Mouse (Mus musculus) kidney, adult 2 months (tissue): ENCODE measurements around the gene Avpi1. TPM values are rescaled to one million over a fixed set of nuclear protein-coding genes. Genes with fewer than 3 reads are reported as not detected.

ENCODE experiments used
- DNase-seq: peaks from one replicate; pipeline ENCODE4 v3.0.0; 2021
- H3K27ac ChIP-seq: fragments of 200-500 bp; 2 replicates; pipeline ENCODE4 v1.5.1; 2012; ENCODE audit warnings: low read depth, low read length, control low read depth, inconsistent platforms; ENCODE audit not compliant: insufficient read depth
- H3K27me3 ChIP-seq: fragments of 200-500 bp; replicated peaks from 2 replicates; pipeline ENCODE4 v1.6.1; 2012; ENCODE audit warnings: mild to moderate bottlenecking, moderate library complexity, low read length, inconsistent platforms; ENCODE audit not compliant: control insufficient read depth, insufficient read depth
- H3K36me3 ChIP-seq: fragments of 200-500 bp; 2 replicates; pipeline ENCODE4 v1.6.1; 2012; ENCODE audit warnings: mild to moderate bottlenecking, moderate library complexity, low read length, inconsistent platforms; ENCODE audit not compliant: control insufficient read depth, insufficient read depth
- H3K4me1 ChIP-seq: fragments of 200-500 bp; 2 replicates; pipeline ENCODE4 v1.6.1; 2011; ENCODE audit warnings: low read length; ENCODE audit not compliant: control insufficient read depth, insufficient read depth
- H3K4me3 ChIP-seq: fragments of 200-500 bp; 2 replicates; pipeline ENCODE4 v1.5.1; 2011; ENCODE audit warnings: mild to moderate bottlenecking, low read depth, low read length, control low read depth; ENCODE audit not compliant: insufficient read depth
- CTCF ChIP-seq: fragments of 200-500 bp; conservative IDR thresholded peaks from 2 replicates; pipeline ENCODE4 v1.5.1; 2011; ENCODE audit warnings: low read depth, mild to moderate bottlenecking, control low read depth, low read length, moderate library complexity, mixed read lengths; ENCODE audit not compliant: insufficient read depth, insufficient read length
- POLR2A ChIP-seq: fragments of 200-500 bp; IDR thresholded peaks from one replicate; pipeline ENCODE4 v1.6.1; 2011; ENCODE audit warnings: low read depth, low read length, control low read depth
- WGBS: fragments of 180-500 bp; shearing (Covaris S2); methylation state at CpG from one replicate; pipeline ENCODE4 v1.1.7; 2018; 5-methylcytosine and 5-hydroxymethylcytosine counted together
- polyA plus RNA-seq: library from polyadenylated mRNA; depleted of rRNA; stranded (reverse); fragments of >200 nt; gene quantifications from 2 replicates; pipeline ENCODE4 v1.2.3, GENCODE M21; 2012

The Avpi1 gene
- polyA plus RNA-seq, 1 experiment = 19.5 TPM

DNA sequence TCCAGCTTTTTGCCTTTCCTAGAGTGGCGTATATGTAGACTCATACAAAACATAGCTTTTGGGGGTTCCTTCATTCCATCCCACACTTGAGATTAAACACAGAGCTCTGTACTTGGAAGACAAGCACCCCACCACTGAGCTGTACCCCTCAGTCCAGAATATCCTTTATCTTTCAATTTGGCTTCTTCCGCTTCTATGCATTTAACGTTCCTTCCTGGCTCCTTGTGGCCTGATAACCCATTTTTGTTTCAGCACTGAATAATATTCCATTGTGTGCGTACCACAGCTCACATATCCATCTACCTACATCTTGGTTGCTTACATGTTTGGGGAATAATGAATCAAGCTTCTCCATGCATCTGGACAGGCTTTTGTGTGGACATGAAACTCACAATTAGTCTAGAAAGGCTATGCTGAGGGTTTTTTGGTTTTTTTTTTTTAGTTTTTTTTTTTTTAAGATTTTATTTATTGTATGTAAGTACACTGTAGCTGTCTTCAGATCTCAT lies 8.4 kb upstream of the Avpi1 start:
- Histone ChIP-seq H3K4me3 (no peak overlapping the region), H3K27me3 (no peaks in the 10 kb centered on the region), H3K27ac (no peak overlapping the region), H3K36me3 (no peaks in the 10 kb centered on the region), H3K4me1 (no peaks in the 10 kb centered on the region)
- DNase-seq = no peak
- 93% methylated on average over 4 of the region's 4 CpGs for WGBS
- TF ChIP-seq CTCF (no peak), POLR2A (no peak)

DNA sequence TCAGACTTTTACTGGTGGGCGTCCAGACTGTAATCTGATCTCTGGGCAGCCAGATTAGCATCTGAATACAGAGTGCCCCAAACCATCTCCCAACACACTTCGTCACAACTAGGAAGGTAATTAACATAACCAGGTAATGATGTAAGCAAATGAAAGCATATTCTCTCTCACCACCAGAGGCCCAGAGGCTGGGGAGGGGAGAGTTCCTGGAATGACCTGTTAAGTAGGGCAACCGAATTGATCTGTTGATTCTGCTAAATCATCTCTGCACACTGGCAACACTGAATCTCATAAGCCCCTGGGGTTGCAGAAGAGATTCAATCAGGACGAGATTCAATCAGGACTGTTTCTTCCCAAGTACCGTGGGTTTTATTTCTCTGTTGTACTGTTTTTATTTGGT lies 7.3 kb upstream of the Avpi1 start:
- Histone ChIP-seq H3K27me3 (no peaks in the 10 kb centered on the region), H3K27ac (no peak overlapping the region), H3K4me3 (no peak overlapping the region), H3K4me1 (no peaks in the 10 kb centered on the region), H3K36me3 (no peaks in the 10 kb centered on the region)
- no peak for TF ChIP-seq POLR2A
- TF ChIP-seq CTCF = no peak
- no peak for DNase-seq
- WGBS = 50% methylated on average over 5 of the region's 5 CpGs

DNA sequence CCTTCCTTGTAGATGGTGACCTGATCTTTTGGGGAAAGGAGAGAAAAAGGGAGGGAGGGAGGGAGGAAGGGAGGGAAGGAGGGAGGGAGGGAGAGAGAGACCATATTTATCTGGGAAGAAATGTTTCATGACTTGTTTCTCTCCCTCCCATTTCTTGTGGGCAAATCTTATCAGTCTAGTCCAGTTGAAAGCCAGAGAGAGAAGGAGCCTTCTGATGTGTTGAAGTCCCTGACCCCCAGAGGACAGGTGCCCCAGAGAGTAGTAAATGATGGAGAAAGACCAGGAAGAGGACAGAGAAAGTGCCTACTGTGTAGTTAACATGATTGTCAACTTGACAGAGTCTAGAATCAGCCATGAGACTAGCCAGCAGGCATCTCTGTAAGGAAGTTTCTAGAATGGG lies 6.2 kb upstream of the Avpi1 start:
- Histone ChIP-seq H3K4me3 (no peak overlapping the region), H3K36me3 (no peaks in the 10 kb centered on the region), H3K27ac (no peak overlapping the region), H3K27me3 (no peaks in the 10 kb centered on the region), H3K4me1 (no peaks in the 10 kb centered on the region)
- no peak for DNase-seq
- TF ChIP-seq POLR2A (no peak), CTCF (no peak)

DNA sequence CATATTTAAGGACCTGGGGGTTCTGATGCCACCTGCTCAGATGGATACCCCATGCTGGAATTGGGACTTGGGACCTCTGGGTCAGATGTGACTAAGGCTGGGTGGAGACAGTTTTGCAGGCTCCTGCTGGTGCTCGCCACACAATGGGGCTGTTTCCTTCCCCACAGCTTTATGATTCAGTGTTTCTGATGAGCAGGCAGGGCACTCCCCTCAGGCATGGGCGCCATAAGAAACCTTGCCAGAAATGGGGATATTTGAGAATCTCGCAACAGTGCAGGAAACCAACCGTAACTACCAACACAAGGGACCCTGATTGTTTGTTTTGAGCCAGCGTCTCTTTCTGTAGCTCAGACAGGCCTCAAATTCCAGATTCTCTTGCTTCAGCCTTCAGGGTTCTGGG lies 2.2 kb upstream of the Avpi1 start:
- Histone ChIP-seq H3K27ac (peak overlapping the region; percentile 24; the same call in 1 of the 2 replicates), H3K4me3 (no peak overlapping the region), H3K4me1 (peaks cover 10% of the 10 kb centered on the region; the same call in 1 of the 2 replicates), H3K36me3 (no peaks in the 10 kb centered on the region), H3K27me3 (no peaks in the 10 kb centered on the region)
- DNase-seq = no peak
- TF ChIP-seq POLR2A (no peak), CTCF (no peak)
- 73% methylated on average over 5 of the region's 5 CpGs for WGBS

DNA sequence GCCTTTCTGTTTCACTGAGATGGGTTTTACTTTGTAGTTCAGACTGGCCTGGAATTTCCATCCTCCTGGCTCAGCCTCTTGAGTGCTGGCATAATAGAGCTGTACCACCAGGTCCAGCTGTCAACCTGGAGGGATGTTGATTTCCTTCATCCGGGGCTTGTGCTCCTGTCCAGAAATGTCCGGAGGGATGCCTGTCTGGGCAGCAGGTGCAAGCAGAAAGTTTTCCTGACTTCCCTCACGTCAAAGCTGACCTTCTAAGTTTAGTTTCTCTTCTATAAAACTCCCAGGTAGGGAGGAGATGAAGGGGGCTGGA lies 1.4 kb upstream of the Avpi1 start:
- Histone ChIP-seq H3K27ac (no peak overlapping the region), H3K36me3 (no peaks in the 10 kb centered on the region), H3K27me3 (no peaks in the 10 kb centered on the region), H3K4me1 (peaks cover 10% of the 10 kb centered on the region; the same call in 1 of the 2 replicates), H3K4me3 (no peak overlapping the region)
- TF ChIP-seq CTCF = no peak
- TF ChIP-seq POLR2A = no peak
- WGBS = 59% methylated on average over 3 of the region's 3 CpGs
- DNase-seq = no peak

DNA sequence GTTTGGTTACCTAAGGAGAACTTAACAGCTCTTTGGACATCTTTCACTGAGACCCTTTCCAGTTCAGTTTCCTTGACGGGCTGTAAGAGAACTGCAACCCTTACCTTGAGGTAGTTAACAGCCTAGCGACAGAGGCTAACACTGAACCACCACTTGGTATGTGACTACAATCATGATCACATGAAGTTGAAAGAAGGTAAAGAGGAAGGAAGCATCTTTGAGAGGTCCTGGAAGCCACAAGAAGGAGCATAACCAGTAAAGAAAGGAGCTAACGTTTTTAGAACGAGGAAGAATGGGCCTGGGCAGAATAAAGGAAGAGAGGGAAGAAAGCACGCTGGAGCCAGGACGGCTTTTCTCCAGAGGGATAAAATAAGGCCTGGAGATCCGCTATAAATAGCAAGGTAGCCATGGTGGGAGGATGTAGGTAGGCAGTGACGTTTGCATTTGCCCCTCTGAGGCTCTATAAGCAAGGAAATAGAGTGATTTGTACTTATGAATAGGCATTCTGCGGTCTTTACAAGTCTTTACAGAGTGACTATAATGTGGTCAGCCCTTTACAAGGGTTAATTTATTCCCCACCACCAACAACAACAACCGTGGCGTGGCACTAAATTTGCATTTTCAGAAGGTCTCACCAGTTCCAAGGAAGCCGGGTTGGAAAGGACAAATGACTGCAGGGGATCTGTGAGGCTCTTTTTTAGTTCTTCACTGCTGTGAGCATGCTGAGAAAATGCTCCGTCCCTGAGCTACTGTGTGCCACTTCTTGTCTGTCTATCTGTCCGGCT lies 842 bp upstream of the Avpi1 start:
- H3K4me3 ChIP-seq = peak overlapping the region; percentile 51
- H3K4me1 ChIP-seq = peaks cover 10% of the 10 kb centered on the region; the same call in 1 of the 2 replicates
- DNase-seq = no peak
- 43% methylated on average over 14 of the region's 14 CpGs for WGBS
- no peaks in the 10 kb centered on the region for H3K36me3 ChIP-seq
- TF ChIP-seq CTCF = no peak
- TF ChIP-seq POLR2A = no peak
- no peaks in the 10 kb centered on the region for H3K27me3 ChIP-seq
- peak overlapping the region; percentile 96 for H3K27ac ChIP-seq

DNA sequence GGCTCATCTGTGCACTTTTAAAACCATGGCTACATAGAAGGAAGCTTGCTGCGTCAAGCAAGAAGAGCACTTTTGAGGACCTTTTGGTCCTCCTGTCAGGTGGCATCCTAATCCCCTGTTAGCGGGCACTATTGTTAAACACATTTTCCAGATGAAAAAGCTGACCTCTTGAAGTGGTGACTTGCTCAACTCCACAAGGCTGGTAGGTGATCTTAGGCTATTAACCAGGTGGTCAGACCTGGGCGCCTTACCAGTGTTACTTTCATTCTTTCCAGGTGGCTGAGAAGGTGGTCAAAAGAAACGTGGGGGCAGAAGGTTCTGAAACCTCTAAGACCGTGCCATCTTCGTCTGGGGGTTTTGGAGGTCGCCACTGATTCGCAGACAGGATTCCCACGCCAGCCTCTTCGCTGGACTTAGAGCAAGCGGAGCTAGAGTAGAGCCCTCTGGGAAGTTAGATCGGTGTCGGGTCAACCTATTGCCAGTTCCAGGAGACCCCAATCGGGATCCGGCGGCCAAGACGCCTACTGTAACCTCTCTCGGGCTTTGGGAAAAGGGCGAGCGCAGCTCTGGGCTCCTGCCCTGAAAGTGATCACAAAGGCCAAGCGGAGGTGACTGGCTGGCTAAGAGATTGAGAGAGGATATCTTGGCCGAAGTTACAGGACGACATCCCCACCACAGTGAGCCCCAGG lies 663 bp downstream of the Avpi1 start:
- Histone ChIP-seq H3K27me3 (no peaks in the 10 kb centered on the region), H3K4me3 (peak overlapping the region; percentile 71), H3K4me1 (peaks cover 10% of the 10 kb centered on the region; the same call in 1 of the 2 replicates), H3K27ac (peak overlapping the region; percentile 90), H3K36me3 (no peaks in the 10 kb centered on the region)
- 6% methylated on average over 23 of the region's 23 CpGs for WGBS
- TF ChIP-seq POLR2A (no peak), CTCF (no peak)
- DNase-seq = no peak
